Mouse (Mus musculus) liver, embryonic 13.5 days (tissue): Measurements from ENCODE around the gene Dynlt1c. TPM values are rescaled to one million over a fixed set of nuclear protein-coding genes. Genes with fewer than 3 reads are reported as not detected.
"Not testable (repeated sequence)": the region's sequence is repeated elsewhere in the genome, so short reads cannot be mapped to it uniquely, and the experiment has no call there.

Experiments used
- ATAC-seq: fragments of 200-750 bp; cut with Nextera tagmentation; 2 replicates; pipeline ENCODE4 v1.8.0; 2017; ENCODE audit warnings: low read depth, mild to moderate bottlenecking, moderate number of reproducible peaks, moderate library complexity
- DNase-seq: peaks from one replicate; pipeline ENCODE4 v3.0.0; 2022
- H3K27ac ChIP-seq: fragments of 300-500 bp; sonication (generic); 2 replicates; pipeline ENCODE4 v1.5.1; 2015; ENCODE audit warnings: moderate library complexity, mild to moderate bottlenecking, inconsistent platforms
- H3K27me3 ChIP-seq: fragments of 300-500 bp; sonication (generic); 2 replicates; pipeline ENCODE4 v1.6.1; 2015; ENCODE audit warnings: mild to moderate bottlenecking, inconsistent platforms
- H3K36me3 ChIP-seq: fragments of 300-500 bp; sonication (generic); 2 replicates; pipeline ENCODE4 v1.6.1; 2015; ENCODE audit warnings: mild to moderate bottlenecking, inconsistent platforms
- H3K4me1 ChIP-seq: fragments of 300-500 bp; sonication (generic); replicated peaks from 2 replicates; pipeline ENCODE4 v1.6.1; 2015; ENCODE audit warnings: inconsistent platforms
- H3K4me2 ChIP-seq: fragments of 300-500 bp; sonication (generic); 2 replicates; pipeline ENCODE4 v1.6.1; 2015; ENCODE audit warnings: inconsistent platforms, mild to moderate bottlenecking, moderate library complexity
- H3K4me3 ChIP-seq: fragments of 300-500 bp; sonication (generic); replicated peaks from 2 replicates; pipeline ENCODE4 v1.5.1; 2015; ENCODE audit warnings: mild to moderate bottlenecking, inconsistent platforms
- H3K9ac ChIP-seq: fragments of 300-500 bp; sonication (generic); 2 replicates; pipeline ENCODE4 v1.6.1; 2015; ENCODE audit warnings: mild to moderate bottlenecking, inconsistent platforms
- H3K9me3 ChIP-seq: fragments of 300-500 bp; sonication (generic); replicated peaks from 2 replicates; pipeline ENCODE4 v1.6.1; 2016; ENCODE audit warnings: inconsistent platforms
- WGBS: fragments of 180-500 bp; shearing (Covaris S2); methylation state at CpG from one replicate; pipeline ENCODE4 v1.1.7; 2015; ENCODE audit not compliant: insufficient replicate concordance; 5-methylcytosine and 5-hydroxymethylcytosine counted together
- polyA plus RNA-seq: library from polyadenylated mRNA; unstranded; fragments of >200 nt; fragmentation: Nextera tagmentation; extraction: Ambion mirVana; gene quantifications from 2 replicates; pipeline ENCODE4 v1.2.1, GENCODE M21; 2015

Gene Dynlt1c
- polyA plus RNA-seq, 1 experiment from 2014 or later = 6.4 TPM

DNA sequence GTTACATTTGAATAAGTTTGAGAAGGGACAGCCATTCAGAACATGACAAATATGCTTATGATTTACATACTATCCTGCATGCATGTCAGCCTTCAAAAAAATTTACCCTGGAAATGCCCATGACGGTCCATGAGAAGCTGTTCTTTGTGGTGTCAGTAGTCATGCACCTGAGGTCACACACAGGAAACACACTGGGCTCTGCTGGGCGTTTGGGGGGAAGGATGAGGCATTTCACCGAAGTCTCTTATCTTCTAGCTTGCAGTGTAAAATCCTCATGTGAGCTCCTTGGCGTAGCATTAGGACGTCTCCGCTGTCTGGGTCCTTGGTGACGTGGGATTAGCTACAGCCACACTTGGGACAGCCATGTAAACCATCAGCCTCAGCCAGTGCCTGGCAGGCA lies 57.3 kb downstream of the Dynlt1c start, which contains the start of gene Sytl3:
Gene Sytl3 (plus strand): TSS at position 293 of the 400 bp plus-strand sequence.
- WGBS = 27% methylated on average over 6 of the region's 7 CpGs
- H3K36me3 ChIP-seq, H3K4me2 ChIP-seq, H3K27ac ChIP-seq, DNase-seq, H3K4me3 ChIP-seq, H3K27me3 ChIP-seq, ATAC-seq, H3K4me1 ChIP-seq, H3K9me3 ChIP-seq, H3K9ac ChIP-seq: not testable (repeated sequence)

Other genes with a start within 250 kb of the Dynlt1c start
- 205 and 224 TPM in 2 replicates for gene Dynlt1b, start 171.6 kb upstream of the Dynlt1c start, polyA plus RNA-seq
- gene Dynlt1f, start 54.2 kb downstream of the Dynlt1c start, polyA plus RNA-seq = 94.4 and 98.1 TPM in 2 replicates
- 0.08 TPM in 1 of 2 replicates, not detected in the other for gene Sytl3, start 57.4 kb downstream of the Dynlt1c start, polyA plus RNA-seq
- 55.6 and 63.1 TPM in 2 replicates for gene Ezr, start 181.1 kb downstream of the Dynlt1c start, polyA plus RNA-seq